Mouse (Mus musculus) neutrophil, adult 5-6 weeks (primary cell): ENCODE data around the gene Tkfc. TPM values are rescaled to one million over a fixed set of nuclear protein-coding genes. Genes with fewer than 3 reads are reported as not detected.

Experiments used
- ATAC-seq: fragments of 151-379, 151-347 bp; 2 replicates; pipeline ENCODE4 v1.8.0; 2017; ENCODE audit warnings: mild to moderate bottlenecking, moderate TSS enrichment; ENCODE audit not compliant: insufficient number of reproducible peaks, poor library complexity, low FRiP score, severe bottlenecking; ENCODE audit errors: extremely low read depth
- total RNA-seq: library from RNA; stranded (forward); fragments of 200-1000 nt; gene quantifications from 2 replicates; pipeline ENCODE4 v1.2.3, GENCODE M21; 2017

The Tkfc gene
- 4.7 and 7.0 TPM in 2 replicates for total RNA-seq

- ATAC-seq = peak; percentile 93
Observed at GRCm38 (mm10) chr19:10605293-10605900, at the start of gene Tkfc, which contains the start of gene Ddb1. Gene Tkfc (minus strand): TSS chr19:10605654. Gene Ddb1 (plus strand): TSS chr19:10605327.

- ATAC-seq = no peak
Observed at GRCm38 (mm10) chr19:10648156-10648555, 42.7 kb upstream of the Tkfc start.

GRCm38 (mm10) chr19:10645616-10646015 lies 40.2 kb upstream of the Tkfc start:
- no peak for ATAC-seq

DNA sequence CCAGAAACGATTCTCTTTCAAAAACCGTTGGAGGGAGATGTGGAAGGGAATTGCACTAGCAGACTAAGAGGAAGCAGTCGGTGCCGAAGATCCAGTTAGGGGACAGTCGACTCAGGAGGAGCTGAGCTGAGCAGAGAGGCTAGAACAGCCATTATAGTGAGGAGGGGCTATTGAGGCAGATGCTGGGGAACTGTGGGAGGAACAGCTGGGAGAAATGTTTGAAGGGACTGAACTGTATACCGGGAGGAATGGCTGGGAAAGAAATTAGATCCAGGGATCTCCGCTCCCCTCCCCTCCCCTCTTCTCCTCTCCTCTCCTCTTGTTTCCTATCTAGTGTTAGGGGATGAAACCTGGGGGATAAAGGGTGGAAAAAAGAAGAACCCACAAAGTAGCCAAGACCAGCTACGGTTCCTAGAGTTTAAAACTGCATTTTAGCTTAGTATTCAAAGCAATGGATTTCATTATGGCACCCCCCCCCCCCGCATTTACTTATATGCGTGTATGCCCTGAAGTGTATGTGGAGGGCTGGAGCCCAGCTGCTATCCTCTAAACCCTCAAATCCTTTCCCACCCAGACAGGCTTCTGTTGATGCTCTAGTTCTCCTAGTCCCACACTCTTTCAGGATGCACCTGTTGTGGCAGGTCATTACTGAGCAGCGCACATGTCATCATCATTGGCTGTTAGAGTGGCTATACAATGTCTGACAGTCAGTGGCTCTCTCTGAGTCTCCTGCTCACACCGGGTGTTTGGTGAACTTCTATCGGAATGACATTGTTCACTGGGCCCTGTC lies 35.3 kb upstream of the Tkfc start:
- no peak for ATAC-seq

DNA sequence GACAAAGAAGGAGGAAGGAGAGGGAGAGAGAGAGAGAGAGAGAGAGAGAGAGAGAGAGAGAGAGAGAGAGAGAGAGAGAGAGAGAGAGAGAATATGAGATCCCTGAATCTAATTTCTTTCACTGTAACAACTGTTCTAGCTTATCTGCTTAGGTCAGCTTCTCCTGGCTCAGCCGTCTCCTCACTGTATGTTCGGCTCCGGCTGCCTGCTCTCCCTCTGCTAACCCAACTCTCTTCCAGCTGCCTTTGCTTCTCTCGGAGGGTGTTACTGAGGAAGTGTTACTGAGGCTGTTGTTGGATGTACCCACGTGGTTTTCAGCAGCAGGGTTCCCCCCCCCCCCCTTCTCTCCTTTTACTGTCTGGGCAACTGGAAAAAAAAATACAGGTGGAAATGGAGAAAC lies 34.6 kb upstream of the Tkfc start:
- ATAC-seq = no peak

GRCm38 (mm10) chr19:10637840-10638239 lies 32.4 kb upstream of the Tkfc start:
- no peak for ATAC-seq

GRCm38 (mm10) chr19:10634872-10635318 lies 29.4 kb upstream of the Tkfc start:
- ATAC-seq = no peak

GRCm38 (mm10) chr19:10634106-10634871 lies 28.8 kb upstream of the Tkfc start, which contains the start of gene Vwce:
Gene Vwce (plus strand): TSS chr19:10634213.
- no peak for ATAC-seq

GRCm38 (mm10) chr19:10608573-10609240 lies 3.3 kb upstream of the Tkfc start:
- ATAC-seq = no peak

GRCm38 (mm10) chr19:10605901-10606622 lies 608 bp upstream of the Tkfc start:
- no peak for ATAC-seq

DNA sequence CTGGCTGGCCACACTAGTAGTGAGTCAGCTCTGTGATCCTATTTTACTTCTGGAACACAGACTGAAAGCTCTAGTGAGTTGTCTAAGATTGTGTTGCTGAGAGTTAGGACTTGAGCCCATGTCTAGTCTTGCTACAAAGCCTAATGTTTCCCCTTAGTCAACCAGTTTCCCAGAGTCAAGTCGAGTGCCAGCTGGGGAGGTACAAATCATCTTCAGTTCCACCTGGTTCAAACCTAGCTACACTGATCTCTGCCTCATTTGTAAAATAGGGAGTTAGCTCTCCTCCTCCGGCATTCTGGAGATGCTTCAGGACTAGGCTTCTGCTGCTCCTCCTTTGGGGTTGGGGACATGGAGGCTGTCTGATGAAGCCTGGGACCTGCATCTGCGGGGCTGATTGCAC lies 920 bp downstream of the Tkfc start:
- no peak for ATAC-seq

- no peak for ATAC-seq
Observed at GRCm38 (mm10) chr19:10603660-10604523, 1.6 kb downstream of the Tkfc start.

DNA sequence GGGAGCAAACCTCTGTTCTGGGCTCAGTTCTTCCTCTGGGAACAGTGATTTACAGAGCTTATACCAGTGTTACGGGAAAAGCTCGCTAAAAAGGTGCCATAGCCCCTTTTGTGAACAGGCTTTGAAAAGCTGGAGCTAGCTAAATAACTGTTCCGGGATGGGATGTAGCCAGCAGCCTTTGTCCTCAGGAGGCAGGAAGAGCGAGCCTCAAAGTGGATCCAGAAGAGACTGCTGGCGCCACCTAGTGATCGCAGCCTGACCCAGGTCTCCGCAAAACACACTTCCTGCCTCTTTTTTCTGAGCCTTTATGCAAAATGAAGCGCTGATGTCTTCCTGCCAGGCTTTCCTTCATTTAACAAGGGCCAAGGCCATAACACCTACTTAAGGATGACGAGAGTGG lies 2.7 kb downstream of the Tkfc start:
- ATAC-seq = peak; percentile 55; the same call in 1 of the 2 replicates

- no peak for ATAC-seq
Observed at GRCm38 (mm10) chr19:10602247-10602769, 3.1 kb downstream of the Tkfc start.

- ATAC-seq = no peak
Observed at GRCm38 (mm10) chr19:10599648-10600047, 5.8 kb downstream of the Tkfc start.

DNA sequence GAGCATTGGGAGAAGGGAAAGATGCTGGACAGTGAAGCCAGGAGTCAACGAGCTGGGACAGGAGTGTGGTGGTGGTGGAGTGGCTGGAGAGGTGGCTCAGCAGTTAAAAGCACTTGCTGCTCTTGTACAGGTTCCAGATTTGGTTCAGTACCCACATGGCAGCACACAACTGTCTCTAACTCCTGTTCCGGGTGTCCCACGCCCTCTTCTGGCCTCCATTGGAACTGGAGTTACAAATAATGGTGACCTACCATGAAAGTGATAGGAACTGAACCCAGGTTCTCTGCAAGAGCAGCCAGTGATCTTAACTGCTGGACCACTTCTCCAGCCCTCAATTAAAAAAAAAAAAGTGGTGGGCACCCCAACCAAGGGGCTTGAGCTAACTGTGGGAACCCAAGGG lies 7.3 kb downstream of the Tkfc start:
- ATAC-seq = no peak

DNA sequence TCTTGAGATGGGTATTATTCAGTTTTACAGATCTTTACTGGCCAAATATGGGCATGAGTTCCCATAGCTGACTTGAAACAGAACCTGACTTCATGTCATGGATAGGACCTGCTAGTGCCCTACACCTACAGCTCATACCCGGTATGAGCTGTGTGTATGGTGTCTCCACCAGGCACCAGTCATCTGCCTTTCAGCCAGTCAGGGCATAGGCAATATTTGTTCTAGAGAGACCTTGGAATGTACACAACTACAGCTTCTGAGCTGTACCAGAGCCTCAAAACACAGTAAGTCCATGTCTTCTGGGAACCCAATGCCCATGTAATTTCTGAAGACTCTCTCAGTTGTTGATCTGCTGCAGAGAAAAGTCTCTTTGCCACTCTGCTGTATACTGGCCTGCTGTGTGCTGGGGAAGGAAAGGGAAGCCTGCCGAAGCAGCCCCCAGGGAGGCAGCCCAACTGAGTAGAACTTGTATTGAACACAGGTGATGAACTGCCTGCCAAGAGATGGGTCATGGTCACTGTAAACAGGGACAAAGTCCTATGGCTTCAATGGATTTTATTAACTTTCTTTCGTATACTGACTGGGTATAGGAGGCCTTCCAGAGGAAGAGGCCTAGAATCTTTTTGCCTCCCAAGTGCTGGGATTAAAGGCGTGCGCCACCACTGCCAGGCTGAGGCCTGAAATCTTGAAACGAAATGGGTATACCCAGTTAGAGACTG lies 13.6 kb downstream of the Tkfc start:
- no peak for ATAC-seq
